Mouse (Mus musculus): ENCODE results near the gene Theg. TPM values are rescaled to one million over a fixed set of nuclear protein-coding genes. Genes with fewer than 3 reads are reported as not detected.

Gene Theg
- total and polyA plus RNA-seq, 3 experiments = not detected

DNA sequence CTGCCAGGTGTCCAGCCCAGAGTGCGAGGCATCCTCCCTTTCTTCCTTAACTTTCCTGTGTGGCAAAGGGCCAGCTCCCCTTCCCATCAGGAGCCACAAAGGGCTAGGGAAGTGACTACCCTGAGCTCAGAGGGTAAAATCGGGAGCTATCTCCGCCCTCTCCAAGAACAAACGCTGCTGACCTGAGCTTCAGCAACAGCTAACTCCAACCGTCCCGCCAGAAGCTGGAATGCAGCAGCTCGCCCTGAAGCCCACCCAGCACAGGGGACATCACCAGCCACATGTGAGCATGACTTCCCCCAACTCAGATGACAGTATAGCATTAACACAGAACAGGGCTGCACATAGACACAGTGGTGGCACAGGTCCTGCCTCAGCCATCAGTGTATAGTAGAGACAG, 3.1 kb downstream of the Theg start:
- H3K36me3 ChIP-seq (ENCODE audit: control insufficient read depth in 1 of 2, insufficient read depth in 2 of 2, low read length in 2 of 2) = peaks cover 0 to 5% of the 10 kb centered on the region in 2 experiments; a peak in 2 of 4 replicates
- H3K79me2 ChIP-seq (ENCODE audit: control insufficient read depth, insufficient read depth, low read length, poor library complexity) = no peaks in the 10 kb centered on the region
- TF ChIP-seq TBP (IDR thresholded peaks at IDR 0.05; ENCODE audit: low read depth, low read length) (no peak), ZNF384 (IDR thresholded peaks at IDR 0.05; ENCODE audit: low read depth, low read length) (no peak)
- no peaks in the 10 kb centered on the region for H3K9me3 ChIP-seq (replicated peaks; ENCODE audit: insufficient read depth, low read length)
- H3K27me3 ChIP-seq (ENCODE audit: control insufficient read depth in 1 of 2, insufficient read depth in 2 of 2, low read length in 2 of 2) = no peaks in the 10 kb centered on the region
- H3K9ac ChIP-seq (ENCODE audit: control insufficient read depth, low read depth, low read length, poor library complexity, severe bottlenecking) = no peak overlapping the region
- H3K27ac ChIP-seq (ENCODE audit: control insufficient read depth, low read depth, low read length) = no peak overlapping the region
- no peak overlapping the region for H3K4me3 ChIP-seq (ENCODE audit: control insufficient read depth in 1 of 2, insufficient read depth in 1 of 2, low read depth in 2 of 2, low read length in 2 of 2)
- DNase-seq (ENCODE audit: low read depth, low spot score) = no peak
- H3K4me1 ChIP-seq (ENCODE audit: control insufficient read depth in 1 of 2, insufficient read depth in 2 of 2, low read length in 2 of 2) = peaks cover 3 to 15% of the 10 kb centered on the region in 2 experiments

DNA sequence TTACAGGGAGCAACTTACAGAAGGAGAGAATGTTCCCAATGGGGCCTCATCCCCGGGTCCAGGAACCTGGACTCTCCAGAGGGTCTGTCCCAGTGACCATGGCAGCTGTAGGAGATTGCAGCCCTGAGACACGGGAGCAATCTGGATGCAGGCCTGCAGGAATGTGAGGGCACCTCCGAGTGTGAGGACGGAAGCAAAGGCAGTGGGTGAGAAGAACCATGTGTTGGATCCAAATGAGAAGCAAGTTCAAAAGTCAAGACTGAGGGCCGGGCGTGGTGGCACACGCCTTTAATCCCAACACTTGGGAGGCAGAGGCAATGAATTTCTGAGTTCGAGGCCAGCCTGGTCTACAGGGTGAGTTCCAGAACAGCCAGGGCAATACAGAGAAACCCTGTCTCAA, 5.6 kb downstream of the Theg start:
- Histone ChIP-seq H3K27me3 (ENCODE audit: control insufficient read depth in 1 of 2, insufficient read depth in 2 of 2, low read length in 2 of 2) (no peaks in the 10 kb centered on the region; a peak in 1 of 4 replicates), H3K4me3 (ENCODE audit: control insufficient read depth in 1 of 2, insufficient read depth in 1 of 2, low read depth in 2 of 2, low read length in 2 of 2) (no peak overlapping the region), H3K79me2 (ENCODE audit: control insufficient read depth, insufficient read depth, low read length, poor library complexity) (no peaks in the 10 kb centered on the region), H3K36me3 (ENCODE audit: control insufficient read depth in 1 of 2, insufficient read depth in 2 of 2, low read length in 2 of 2) (no peaks in the 10 kb centered on the region), H3K9me3 (replicated peaks; ENCODE audit: insufficient read depth, low read length) (no peaks in the 10 kb centered on the region), H3K9ac (ENCODE audit: control insufficient read depth, low read depth, low read length, poor library complexity, severe bottlenecking) (no peak overlapping the region), H3K27ac (ENCODE audit: control insufficient read depth, low read depth, low read length) (no peak overlapping the region), H3K4me1 (ENCODE audit: control insufficient read depth in 1 of 2, insufficient read depth in 2 of 2, low read length in 2 of 2) (no peaks in the 10 kb centered on the region)
- DNase-seq (ENCODE audit: low read depth, low spot score) = no peak
- TF ChIP-seq USF1 (IDR thresholded peaks at IDR 0.05; ENCODE audit: low read depth, low read length) = no peak
- TF ChIP-seq SIN3A (IDR thresholded peaks at IDR 0.05; ENCODE audit: low read length) = no peak
- no peak for TF ChIP-seq E2F4 (IDR thresholded peaks at IDR 0.05; ENCODE audit: borderline replicate concordance, low read depth, low read length)

DNA sequence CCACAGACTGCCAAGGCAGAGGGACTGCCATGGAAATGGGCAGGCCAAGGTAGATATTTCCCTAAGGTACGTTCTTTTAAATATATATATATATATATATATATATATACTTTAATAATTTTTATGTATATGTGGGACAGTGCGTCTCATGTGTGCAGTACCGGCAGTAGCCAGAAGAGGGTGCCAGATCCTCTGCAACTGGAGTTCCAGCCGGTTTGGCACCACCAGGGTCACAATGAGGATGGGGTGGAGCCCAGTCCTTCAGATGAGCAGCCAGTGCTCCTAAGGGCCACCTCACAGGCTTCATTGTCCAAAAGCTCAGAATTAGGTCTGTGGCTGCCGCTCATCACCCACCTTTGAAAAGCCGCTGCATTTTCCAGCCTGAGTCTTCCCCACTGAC, 6.3 kb downstream of the Theg start:
- Histone ChIP-seq H3K9ac (ENCODE audit: control insufficient read depth, low read depth, low read length, poor library complexity, severe bottlenecking) (no peak overlapping the region), H3K27me3 (ENCODE audit: control insufficient read depth in 1 of 2, insufficient read depth in 2 of 2, low read length in 2 of 2) (no peaks in the 10 kb centered on the region; a peak in 1 of 4 replicates), H3K36me3 (ENCODE audit: control insufficient read depth in 1 of 2, insufficient read depth in 2 of 2, low read length in 2 of 2) (no peaks in the 10 kb centered on the region), H3K9me3 (replicated peaks; ENCODE audit: insufficient read depth, low read length) (no peaks in the 10 kb centered on the region), H3K79me2 (ENCODE audit: control insufficient read depth, insufficient read depth, low read length, poor library complexity) (no peaks in the 10 kb centered on the region), H3K27ac (ENCODE audit: control insufficient read depth, low read depth, low read length) (no peak overlapping the region), H3K4me3 (ENCODE audit: control insufficient read depth in 1 of 2, insufficient read depth in 1 of 2, low read depth in 2 of 2, low read length in 2 of 2) (no peak overlapping the region), H3K4me1 (ENCODE audit: control insufficient read depth in 1 of 2, insufficient read depth in 2 of 2, low read length in 2 of 2) (no peaks in the 10 kb centered on the region)
- peak; percentile 60 for DNase-seq (ENCODE audit: low read depth, low spot score)
- TF ChIP-seq CTCF (IDR thresholded peaks at IDR 0.05 in 2 of 3, conservative IDR thresholded peaks at IDR 0.05 in 1 of 3; ENCODE audit: control insufficient read depth in 1 of 3, insufficient read depth in 1 of 3, low read depth in 2 of 3, low read length in 3 of 3, poor library complexity in 1 of 3, severe bottlenecking in 1 of 3) (peak; percentile 68 to 80 (median 68)), RAD21 (IDR thresholded peaks at IDR 0.05; ENCODE audit: low read depth, low read length) (peak; percentile 63), SMC3 (IDR thresholded peaks at IDR 0.05; ENCODE audit: low read depth, low read length) (peak; percentile 51), NRF1 (IDR thresholded peaks at IDR 0.05; ENCODE audit: insufficient read depth, low read depth, low read length, poor library complexity, severe bottlenecking) (no peak)

DNA sequence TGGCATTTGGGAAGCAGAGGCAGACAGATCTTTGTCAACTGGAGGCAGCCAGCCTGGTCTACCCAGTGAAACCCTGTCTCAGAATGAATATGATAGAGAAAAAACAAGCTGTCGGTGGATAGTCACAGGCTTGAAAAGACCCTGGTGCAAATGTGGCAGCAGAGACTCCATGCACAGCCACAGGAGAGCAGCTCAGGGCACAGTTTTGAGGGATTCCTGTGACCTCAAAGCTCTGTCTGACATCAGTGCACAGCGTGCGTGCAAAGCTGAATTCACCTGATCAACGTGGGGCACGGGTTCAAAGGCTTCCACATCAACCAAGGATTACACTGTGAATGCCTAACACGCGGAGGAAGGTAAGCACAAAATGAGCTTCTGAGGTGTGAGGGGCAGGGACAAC, 6.8 kb downstream of the Theg start:
- H3K4me3 ChIP-seq (ENCODE audit: control insufficient read depth in 1 of 2, insufficient read depth in 1 of 2, low read depth in 2 of 2, low read length in 2 of 2) = no peak overlapping the region

More for the DNA sequence above, 6.8 kb downstream of the Theg start:
- Histone ChIP-seq H3K9me3 (replicated peaks; ENCODE audit: insufficient read depth, low read length) (no peaks in the 10 kb centered on the region), H3K79me2 (ENCODE audit: control insufficient read depth, insufficient read depth, low read length, poor library complexity) (no peaks in the 10 kb centered on the region), H3K27ac (ENCODE audit: control insufficient read depth, low read depth, low read length) (no peak overlapping the region), H3K9ac (ENCODE audit: control insufficient read depth, low read depth, low read length, poor library complexity, severe bottlenecking) (no peak overlapping the region), H3K27me3 (ENCODE audit: control insufficient read depth in 1 of 2, insufficient read depth in 2 of 2, low read length in 2 of 2) (no peaks in the 10 kb centered on the region; a peak in 1 of 4 replicates), H3K36me3 (ENCODE audit: control insufficient read depth in 1 of 2, insufficient read depth in 2 of 2, low read length in 2 of 2) (no peaks in the 10 kb centered on the region), H3K4me1 (ENCODE audit: control insufficient read depth in 1 of 2, insufficient read depth in 2 of 2, low read length in 2 of 2) (no peaks in the 10 kb centered on the region)
- TF ChIP-seq MAX (IDR thresholded peaks at IDR 0.05; ENCODE audit: low read length) = no peak
- TF ChIP-seq CTCF (IDR thresholded peaks at IDR 0.05 in 2 of 3, conservative IDR thresholded peaks at IDR 0.05 in 1 of 3; ENCODE audit: control insufficient read depth in 1 of 3, insufficient read depth in 1 of 3, low read depth in 2 of 3, low read length in 3 of 3, poor library complexity in 1 of 3, severe bottlenecking in 1 of 3) = no peak
- TF ChIP-seq MYB (IDR thresholded peaks at IDR 0.05; ENCODE audit: low read depth, low read length) = no peak
- no peak for TF ChIP-seq BHLHE40 (IDR thresholded peaks at IDR 0.05; ENCODE audit: borderline replicate concordance, low read depth, low read length)
- TF ChIP-seq POLR2A (IDR thresholded peaks at IDR 0.05; ENCODE audit: control insufficient read depth in 1 of 2, insufficient read depth in 1 of 2, low read depth in 1 of 2, low read length in 2 of 2, poor library complexity in 1 of 2) = no peak
- DNase-seq (ENCODE audit: low read depth, low spot score) = no peak

Data from MEL (cell line).